Mouse (Mus musculus) neural tube, embryonic 11.5 days (tissue): ENCODE results near the gene Uspl1. TPM values are rescaled to one million over a fixed set of nuclear protein-coding genes. Genes with fewer than 3 reads are reported as not detected.
A peak's percentile ranks its signal among the peaks of the same experiment; 100 is the strongest.

ENCODE experiments used
- ATAC-seq: fragments of 200-750 bp; cut with Nextera tagmentation; 2 replicates; pipeline ENCODE4 v1.8.0; 2017; ENCODE audit warnings: moderate number of reproducible peaks, mild to moderate bottlenecking, moderate TSS enrichment, moderate library complexity; ENCODE audit not compliant: insufficient read depth, low FRiP score, low TSS enrichment
- DNase-seq: peaks from one replicate; pipeline ENCODE4 v3.0.0-alpha.2; 2015; ENCODE audit warnings: low spot score
- H3K27ac ChIP-seq: fragments of 300-500 bp; sonication (generic); 2 replicates; pipeline ENCODE4 v1.5.1; 2014; ENCODE audit warnings: low read depth, mild to moderate bottlenecking, low read length
- H3K27me3 ChIP-seq: fragments of 300-500 bp; sonication (generic); 2 replicates; pipeline ENCODE4 v1.6.1; 2014; ENCODE audit warnings: mild to moderate bottlenecking, low read length, mixed read lengths; ENCODE audit not compliant: control insufficient read depth, insufficient read depth
- H3K36me3 ChIP-seq: fragments of 300-500 bp; sonication (generic); 2 replicates; pipeline ENCODE4 v1.6.1; 2014; ENCODE audit warnings: mild to moderate bottlenecking, low read length, moderate library complexity, mixed read lengths; ENCODE audit not compliant: control insufficient read depth, insufficient read depth
- H3K4me1 ChIP-seq: fragments of 300-500 bp; sonication (generic); 2 replicates; pipeline ENCODE4 v1.6.1; 2014; ENCODE audit warnings: low read length, mixed read lengths; ENCODE audit not compliant: control insufficient read depth, insufficient read depth
- H3K4me2 ChIP-seq: fragments of 300-500 bp; sonication (generic); 2 replicates; pipeline ENCODE4 v1.6.1; 2014; ENCODE audit warnings: low read depth, mild to moderate bottlenecking, moderate library complexity
- H3K4me3 ChIP-seq: fragments of 300-500 bp; sonication (generic); 2 replicates; pipeline ENCODE4 v1.5.1; 2014; ENCODE audit warnings: low read depth, low read length
- H3K9ac ChIP-seq: fragments of 300-500 bp; sonication (generic); 2 replicates; pipeline ENCODE4 v1.6.1; 2014; ENCODE audit warnings: mild to moderate bottlenecking, low read length
- H3K9me3 ChIP-seq: fragments of 300-500 bp; sonication (generic); 2 replicates; pipeline ENCODE4 v1.6.1; 2016; ENCODE audit warnings: low read length; ENCODE audit not compliant: control insufficient read depth
- WGBS: fragments of 180-500 bp; shearing (Covaris S2); extraction: QIAGEN DNeasy Blood & Tissue Kit; methylation state at CpG from one replicate; pipeline ENCODE4 v1.1.7; 2014; 5-methylcytosine and 5-hydroxymethylcytosine counted together
- polyA plus RNA-seq: library from polyadenylated mRNA; unstranded; fragments of >200 nt; fragmentation: Nextera tagmentation; extraction: Ambion mirVana; gene quantifications from 2 replicates; pipeline ENCODE4 v1.2.1, GENCODE M21; 2014

Uspl1 gene
- polyA plus RNA-seq, 1 experiment from 2014 or later, result 78.6 TPM

DNA sequence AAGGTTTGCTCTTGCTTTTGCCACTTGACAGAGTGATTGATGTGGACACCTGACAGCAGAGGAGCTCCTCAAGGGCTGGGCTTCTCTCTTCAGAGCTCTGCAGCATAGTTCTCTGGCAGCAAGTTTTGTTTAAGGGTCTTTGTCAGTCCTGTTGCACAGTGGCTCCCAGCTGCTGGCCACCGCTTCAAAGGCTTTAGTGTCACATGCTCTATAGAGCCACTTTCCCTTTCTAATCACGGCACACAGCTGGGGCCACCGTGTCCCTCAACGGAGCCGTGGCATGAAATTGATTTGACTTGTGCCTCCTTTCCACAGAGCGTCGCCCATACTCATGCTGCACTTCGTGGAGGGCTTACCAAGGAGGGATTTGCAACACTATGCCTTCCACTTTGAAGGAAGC is 25.2 kb downstream of the Uspl1 start:
- ATAC-seq (peak; percentile 86), DNase-seq (peak; percentile 78)
- Histone ChIP-seq H3K9me3 (no peaks in the 10 kb centered on the region), H3K36me3 (peaks cover 28% of the 10 kb centered on the region), H3K27ac (no peak overlapping the region), H3K27me3 (no peaks in the 10 kb centered on the region), H3K4me2 (no peak overlapping the region), H3K4me3 (no peak overlapping the region), H3K4me1 (peaks cover 9% of the 10 kb centered on the region), H3K9ac (no peak overlapping the region)
- WGBS, result 45% methylated on average over 8 of the region's 8 CpGs

DNA sequence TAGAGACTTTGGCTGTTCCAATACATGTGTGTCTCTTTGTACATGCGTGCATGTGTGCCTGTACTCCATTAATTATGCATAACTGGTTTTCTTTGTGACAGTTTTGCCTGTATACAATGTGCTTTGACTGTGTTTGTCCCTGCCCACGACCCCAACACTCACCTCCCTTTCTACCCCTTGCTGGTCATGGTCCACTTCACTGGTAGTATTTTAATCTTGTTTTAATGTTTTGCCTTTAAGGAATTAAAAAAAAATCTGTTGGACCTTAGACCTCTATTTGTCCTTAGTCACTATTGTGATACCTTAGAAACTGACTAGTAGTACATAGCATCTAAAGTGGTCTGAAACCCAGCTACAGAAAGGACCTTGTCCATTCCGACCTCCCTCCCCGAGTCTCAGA is 26.9 kb downstream of the Uspl1 start:
- Histone ChIP-seq H3K4me2 (no peak overlapping the region), H3K9me3 (no peaks in the 10 kb centered on the region), H3K4me3 (no peak overlapping the region), H3K36me3 (peaks cover 28% of the 10 kb centered on the region), H3K4me1 (peaks cover 6% of the 10 kb centered on the region; the same call in 1 of the 2 replicates), H3K27me3 (no peaks in the 10 kb centered on the region), H3K27ac (no peak overlapping the region), H3K9ac (no peak overlapping the region)
- no peak for ATAC-seq
- 86% methylated on average over 4 of the region's 4 CpGs for WGBS
- DNase-seq, result no peak

DNA sequence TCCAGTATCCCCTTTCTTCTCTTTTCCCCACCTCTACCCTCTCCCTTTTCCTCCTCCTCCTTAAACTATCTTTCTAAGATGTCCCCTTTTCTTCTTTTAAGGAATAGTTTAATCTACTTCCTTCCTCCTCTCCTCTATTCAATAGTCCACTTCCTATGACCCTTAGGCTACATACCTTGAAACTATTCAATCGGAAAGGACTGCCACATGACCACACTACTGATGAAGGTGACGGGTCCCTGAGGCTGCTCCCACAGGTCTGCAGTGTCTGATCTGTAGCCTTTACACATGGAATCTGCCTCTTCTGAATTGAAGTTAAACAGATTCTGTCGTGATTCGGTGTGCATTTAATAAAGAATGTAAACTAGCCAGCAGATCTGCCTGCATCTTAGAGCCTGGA is 28.7 kb downstream of the Uspl1 start:
- no peak for ATAC-seq
- H3K4me2 ChIP-seq, result no peak overlapping the region
- H3K4me1 ChIP-seq, result peaks cover 6% of the 10 kb centered on the region; the same call in 1 of the 2 replicates
- H3K36me3 ChIP-seq, result peaks cover 30% of the 10 kb centered on the region
- 89% methylated on average over 4 of the region's 4 CpGs for WGBS
- no peak overlapping the region for H3K27ac ChIP-seq
- H3K27me3 ChIP-seq, result no peaks in the 10 kb centered on the region
- DNase-seq, result no peak
- H3K4me3 ChIP-seq, result no peak overlapping the region
- no peaks in the 10 kb centered on the region for H3K9me3 ChIP-seq
- no peak overlapping the region for H3K9ac ChIP-seq

DNA sequence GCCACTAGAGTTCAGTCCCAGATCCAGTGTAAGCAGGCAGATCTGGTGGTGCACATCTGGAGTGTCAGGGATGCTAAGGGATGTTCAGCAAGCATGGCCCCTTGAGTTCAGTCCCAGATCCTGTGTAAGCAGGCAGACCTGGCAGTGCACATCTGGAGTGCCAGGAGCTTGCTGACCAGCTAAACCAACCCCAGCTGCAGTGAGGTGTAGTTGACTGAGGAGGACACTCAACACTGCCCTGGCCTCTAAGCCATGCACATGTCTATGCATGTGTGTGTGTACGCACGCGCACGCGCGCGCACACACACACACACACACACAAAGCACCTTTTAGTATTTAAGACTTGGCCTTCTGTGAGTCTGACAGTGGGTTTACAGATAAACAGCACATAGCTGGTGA is 31.4 kb downstream of the Uspl1 start:
- Histone ChIP-seq H3K4me2 (no peak overlapping the region), H3K4me1 (no peaks in the 10 kb centered on the region), H3K36me3 (peaks cover 30% of the 10 kb centered on the region), H3K9me3 (no peaks in the 10 kb centered on the region), H3K27me3 (no peaks in the 10 kb centered on the region), H3K9ac (no peak overlapping the region), H3K4me3 (no peak overlapping the region), H3K27ac (no peak overlapping the region)
- DNase-seq (no peak), ATAC-seq (no peak)
- WGBS, result 97% methylated on average over 7 of the region's 7 CpGs

DNA sequence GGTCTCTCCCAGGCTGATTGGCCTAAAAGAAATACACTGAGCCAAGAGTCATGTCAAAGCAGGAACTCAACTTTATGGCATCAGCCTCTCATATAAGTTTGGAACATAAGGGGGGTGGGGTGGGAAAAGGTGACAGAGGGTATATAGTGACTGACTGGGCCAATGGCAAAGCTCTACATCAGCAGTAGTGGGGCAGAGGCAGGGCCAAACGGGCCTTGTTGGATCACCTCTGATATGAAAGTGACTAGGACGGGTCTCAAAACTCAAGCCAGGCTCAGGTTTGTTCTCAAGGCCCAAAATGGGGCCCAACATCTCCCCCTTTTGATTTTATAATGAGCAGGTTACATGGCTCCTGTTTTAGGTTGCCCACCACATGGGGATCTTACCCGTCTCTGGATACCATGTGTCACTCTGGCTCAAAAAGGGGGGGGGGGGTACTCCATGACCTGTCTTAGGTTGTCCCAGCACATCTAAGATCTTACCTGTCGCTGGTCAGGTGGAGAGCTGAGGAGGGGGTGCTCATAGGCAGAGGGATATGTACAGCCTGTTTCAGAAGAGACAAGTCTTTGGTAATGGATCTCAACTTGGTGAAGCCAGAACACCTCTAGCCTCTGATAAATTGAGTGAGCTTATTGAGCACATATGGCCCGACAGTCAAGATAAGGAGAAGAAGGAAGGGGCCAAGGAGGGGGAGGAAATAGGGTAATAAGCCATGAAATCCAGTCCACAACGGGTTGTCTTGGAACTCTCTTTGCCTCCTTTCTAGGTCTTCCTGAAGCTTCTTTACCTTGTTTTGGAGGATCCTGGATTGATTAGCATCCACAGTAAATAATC is 33.6 kb downstream of the Uspl1 start:
- Histone ChIP-seq H3K4me2 (no peak overlapping the region), H3K9ac (no peak overlapping the region), H3K36me3 (peaks cover 26% of the 10 kb centered on the region), H3K27ac (no peak overlapping the region), H3K9me3 (no peaks in the 10 kb centered on the region), H3K4me3 (no peak overlapping the region), H3K4me1 (no peaks in the 10 kb centered on the region), H3K27me3 (no peaks in the 10 kb centered on the region)
- no peak for DNase-seq
- 80% methylated on average over 6 of the region's 6 CpGs for WGBS
- no peak for ATAC-seq

DNA sequence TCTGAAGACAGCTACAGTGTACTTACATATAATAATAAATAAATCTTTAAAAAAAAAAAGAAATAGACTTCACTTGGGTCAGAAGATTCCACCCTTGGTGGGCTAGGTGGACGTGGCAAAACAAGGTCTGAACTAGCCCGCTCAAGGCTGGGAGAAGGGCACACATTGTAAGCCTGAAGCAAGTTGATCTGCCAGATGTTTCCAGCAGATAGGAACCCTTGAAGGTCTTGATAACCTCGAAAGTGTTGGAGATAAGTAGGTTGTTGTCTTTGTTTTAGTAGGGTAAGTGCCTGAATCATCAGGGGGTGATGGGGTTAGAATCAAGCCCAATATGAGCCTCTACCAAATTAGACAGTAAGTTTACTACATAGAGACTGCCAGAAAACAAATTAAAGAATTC is 35.3 kb downstream of the Uspl1 start:
- peaks cover 13% of the 10 kb centered on the region for H3K36me3 ChIP-seq
- DNase-seq, result no peak

DNA sequence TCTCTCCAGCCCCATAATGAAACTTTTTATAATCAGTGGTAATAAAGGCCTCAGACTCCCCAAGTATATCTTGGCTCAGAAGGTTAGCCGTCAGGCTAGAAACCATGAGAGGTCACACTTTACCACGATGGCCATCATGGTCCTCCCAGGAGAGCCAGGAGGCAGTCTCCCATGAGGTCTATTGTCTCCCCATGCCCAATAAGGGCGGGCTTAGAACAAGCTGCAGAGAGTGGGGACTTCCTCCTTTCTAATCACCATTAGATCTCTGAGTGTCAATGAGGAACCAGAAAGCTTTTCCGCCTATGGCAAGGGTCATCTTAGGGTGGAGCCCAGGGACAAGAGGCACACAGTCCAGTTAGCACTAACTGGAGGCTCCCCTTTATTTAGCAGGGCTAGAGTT is 37.2 kb downstream of the Uspl1 start:
- Histone ChIP-seq H3K9ac (no peak overlapping the region), H3K4me2 (no peak overlapping the region), H3K9me3 (no peaks in the 10 kb centered on the region), H3K27ac (no peak overlapping the region), H3K4me3 (no peak overlapping the region), H3K36me3 (0 out of 2 replicates have a peak, but pooled peaks cover 2% of the 10 kb centered on the region), H3K4me1 (peaks cover 4% of the 10 kb centered on the region; the same call in 1 of the 2 replicates), H3K27me3 (no peaks in the 10 kb centered on the region)
- WGBS, result 83% methylated on average over 4 of the region's 4 CpGs
- ATAC-seq, result no peak
- no peak for DNase-seq

More for the DNA sequence above, 35.3 kb downstream of the Uspl1 start:
- WGBS, result 86% methylated on average over 3 of the region's 3 CpGs
- Histone ChIP-seq H3K27ac (no peak overlapping the region), H3K9ac (no peak overlapping the region), H3K27me3 (no peaks in the 10 kb centered on the region), H3K4me3 (no peak overlapping the region), H3K9me3 (no peaks in the 10 kb centered on the region), H3K4me1 (0 out of 2 replicates have a peak, but pooled peaks cover 1% of the 10 kb centered on the region), H3K4me2 (no peak overlapping the region)
- no peak for ATAC-seq

DNA sequence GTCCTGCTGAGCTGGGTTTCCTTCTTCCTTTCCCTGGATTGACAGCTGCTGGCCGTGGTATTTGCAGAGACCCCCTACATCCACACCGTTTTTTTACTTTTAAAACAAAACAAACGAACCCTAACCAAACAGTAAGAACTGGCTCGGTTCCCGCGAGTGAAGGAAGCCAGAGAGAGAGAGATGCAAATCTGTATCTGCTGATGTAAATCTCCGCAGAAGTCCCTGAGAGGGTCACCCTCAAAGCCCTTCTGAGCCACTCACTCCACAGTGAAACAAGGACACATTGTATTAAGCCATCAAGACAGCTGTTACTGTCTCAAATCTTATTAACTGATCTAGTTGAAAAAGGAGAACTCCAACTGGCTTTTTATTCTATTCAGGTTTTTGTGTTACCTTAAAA is 40.5 kb downstream of the Uspl1 start:
- DNase-seq, result no peak
- Histone ChIP-seq H3K9me3 (no peaks in the 10 kb centered on the region), H3K9ac (no peak overlapping the region), H3K27me3 (no peaks in the 10 kb centered on the region), H3K27ac (no peak overlapping the region), H3K4me2 (no peak overlapping the region), H3K4me3 (no peak overlapping the region), H3K36me3 (no peaks in the 10 kb centered on the region), H3K4me1 (peaks cover 4% of the 10 kb centered on the region; the same call in 1 of the 2 replicates)
- WGBS, result 25% methylated on average over 7 of the region's 7 CpGs
- ATAC-seq, result no peak
